Comparison of ENCODE assay signal across 26 mouse cellular contexts in genomic region chr4:32209995-32210394, GRCm38 (mm10). TPM values are rescaled to one million over a fixed set of nuclear protein-coding genes. Genes with fewer than 3 reads are reported as not detected.
DNase-seq lines count a peak whose midpoint lies in the region; ATAC-seq and TF ChIP-seq lines count a peak whose summit lies in the region.
"Had no signal": no experiment of that assay in that cellular context is flagged by ENCODE, and none has a peak within 500 bp of the region (broad histone marks: within the 10 kb centered on the region; RNA-seq: fewer than 3 reads in every experiment).

No protein-coding gene starts in this region.

- DNase-seq in forebrain, postnatal 0 days, result no peak
- no peak for DNase-seq in midbrain, embryonic 11.5 days (ENCODE audit: low spot score, missing footprints)
- no peak for DNase-seq in MEL (ENCODE audit: low read depth, low spot score)
- no peak for DNase-seq in frontal cortex, adult 2 months (ENCODE audit: extremely low spot score in 1 of 2, low spot score in 1 of 2)
- DNase-seq: adrenal gland, adult 8-10 months; adrenal gland, postnatal 25 days; cerebellum, adult 11-12 months; cerebellum, adult 8-10 months; cerebellum, postnatal 10 days; cerebellum, postnatal 36 days; embryo, embryonic 11 days; gastrocnemius, postnatal 10 days; gastrocnemius, postnatal 36 days; heart, postnatal 10 days; heart, postnatal 36 days had no signal

- TF ChIP-seq RAD21 in MEL (IDR thresholded peaks at IDR 0.05; ENCODE audit: low read depth, low read length), result no peak

- H3K4me3 ChIP-seq in forebrain, postnatal 0 days (ENCODE audit: low read depth, low read length), result no peak overlapping the region
- no peak overlapping the region for H3K4me3 ChIP-seq in forebrain, embryonic 12.5 days (replicated peaks)
- H3K4me3 ChIP-seq in midbrain, embryonic 15.5 days, result no peak overlapping the region
- H3K4me3 ChIP-seq in midbrain, embryonic 11.5 days (ENCODE audit: low read depth, low read length), result no peak overlapping the region
- H3K4me3 ChIP-seq in MEL (ENCODE audit: control insufficient read depth in 1 of 2, insufficient read depth in 1 of 2, low read depth in 2 of 2, low read length in 2 of 2), result no peak overlapping the region
- H3K4me3 ChIP-seq: embryonic facial prominence, embryonic 10.5 days; embryonic facial prominence, embryonic 13.5 days; erythroblast, embryonic 14.5 days; heart, embryonic 12.5 days; heart, embryonic 15.5 days; hindbrain, embryonic 15.5 days had no signal

- TF ChIP-seq CTCF in forebrain, postnatal 0 days (IDR thresholded peaks at IDR 0.05; ENCODE audit: low read depth), result no peak
- TF ChIP-seq CTCF in MEL (IDR thresholded peaks at IDR 0.05 in 2 of 3, conservative IDR thresholded peaks at IDR 0.05 in 1 of 3; ENCODE audit: control insufficient read depth in 1 of 3, insufficient read depth in 1 of 3, low read depth in 2 of 3, low read length in 3 of 3, poor library complexity in 1 of 3, severe bottlenecking in 1 of 3), result no peak

- H3K27me3 ChIP-seq in forebrain, postnatal 0 days (ENCODE audit: insufficient read depth, low read length), result no peaks in the 10 kb centered on the region
- H3K27me3 ChIP-seq in forebrain, embryonic 12.5 days, result no peaks in the 10 kb centered on the region
- H3K27me3 ChIP-seq in midbrain, embryonic 15.5 days (replicated peaks), result no peaks in the 10 kb centered on the region
- H3K27me3 ChIP-seq in midbrain, embryonic 11.5 days (ENCODE audit: control insufficient read depth, insufficient read depth, low read length), result no peaks in the 10 kb centered on the region
- H3K27me3 ChIP-seq in MEL (ENCODE audit: control insufficient read depth in 1 of 2, insufficient read depth in 2 of 2, low read length in 2 of 2), result peaks cover 2 to 4% of the 10 kb centered on the region in 2 experiments
- H3K27me3 ChIP-seq: embryonic facial prominence, embryonic 13.5 days; heart, embryonic 12.5 days; heart, embryonic 15.5 days; hindbrain, embryonic 15.5 days had no signal

- WGBS in forebrain, postnatal 0 days, result 95% methylated on average over 2 of the region's 2 CpGs
- WGBS in forebrain, embryonic 12.5 days, result 91% methylated on average over 2 of the region's 2 CpGs
- WGBS in midbrain, embryonic 15.5 days, result 87% methylated on average over 2 of the region's 2 CpGs
- 83% methylated on average over 2 of the region's 2 CpGs for WGBS in midbrain, embryonic 11.5 days

- no peaks in the 10 kb centered on the region for H3K36me3 ChIP-seq in forebrain, postnatal 0 days (ENCODE audit: insufficient read depth)
- H3K36me3 ChIP-seq in forebrain, embryonic 12.5 days (replicated peaks), result no peaks in the 10 kb centered on the region
- no peaks in the 10 kb centered on the region for H3K36me3 ChIP-seq in midbrain, embryonic 15.5 days (replicated peaks)
- no peaks in the 10 kb centered on the region for H3K36me3 ChIP-seq in midbrain, embryonic 11.5 days (ENCODE audit: control insufficient read depth, insufficient read depth, low read length)
- peaks cover 0 to 20% of the 10 kb centered on the region in 2 experiments; a peak in 2 of 4 replicates for H3K36me3 ChIP-seq in MEL (ENCODE audit: control insufficient read depth in 1 of 2, insufficient read depth in 2 of 2, low read length in 2 of 2)
- H3K36me3 ChIP-seq: embryonic facial prominence, embryonic 10.5 days; embryonic facial prominence, embryonic 13.5 days; heart, embryonic 12.5 days; heart, embryonic 15.5 days; hindbrain, embryonic 15.5 days had no signal

- H3K4me2 ChIP-seq in forebrain, postnatal 0 days (ENCODE audit: low read depth), result no peak overlapping the region
- no peak overlapping the region for H3K4me2 ChIP-seq in forebrain, embryonic 12.5 days
- no peak overlapping the region for H3K4me2 ChIP-seq in midbrain, embryonic 15.5 days
- H3K4me2 ChIP-seq in midbrain, embryonic 11.5 days, result no peak overlapping the region
- H3K4me2 ChIP-seq: embryonic facial prominence, embryonic 13.5 days; heart, embryonic 12.5 days; heart, embryonic 15.5 days; hindbrain, embryonic 15.5 days had no signal

- no peaks in the 10 kb centered on the region for H3K9me3 ChIP-seq in forebrain, postnatal 0 days (ENCODE audit: low read length)
- no peaks in the 10 kb centered on the region for H3K9me3 ChIP-seq in forebrain, embryonic 12.5 days
- no peaks in the 10 kb centered on the region for H3K9me3 ChIP-seq in midbrain, embryonic 15.5 days
- H3K9me3 ChIP-seq in midbrain, embryonic 11.5 days (ENCODE audit: control insufficient read depth, low read length), result no peaks in the 10 kb centered on the region
- no peaks in the 10 kb centered on the region for H3K9me3 ChIP-seq in MEL (replicated peaks; ENCODE audit: insufficient read depth, low read length)
- H3K9me3 ChIP-seq: embryonic facial prominence, embryonic 10.5 days; embryonic facial prominence, embryonic 13.5 days; heart, embryonic 12.5 days; heart, embryonic 15.5 days; hindbrain, embryonic 15.5 days had no signal

- peak overlapping the region; percentile 55; the same call in 1 of the 2 replicates for H3K27ac ChIP-seq in forebrain, postnatal 0 days (ENCODE audit: low read depth, low read length)
- no peak overlapping the region for H3K27ac ChIP-seq in forebrain, embryonic 12.5 days
- 0 out of 2 replicates have a peak overlapping the region, but pooled peaks have one; percentile 15 for H3K27ac ChIP-seq in midbrain, embryonic 15.5 days
- H3K27ac ChIP-seq in midbrain, embryonic 11.5 days (ENCODE audit: low read depth, low read length), result no peak overlapping the region
- H3K27ac ChIP-seq in MEL (ENCODE audit: control insufficient read depth, low read depth, low read length), result no peak overlapping the region
- H3K27ac ChIP-seq: embryonic facial prominence, embryonic 13.5 days; heart, embryonic 15.5 days had no signal

- TF ChIP-seq EP300 in MEL (IDR thresholded peaks at IDR 0.05; ENCODE audit: low read depth in 1 of 2, low read length in 2 of 2), result peak in 1 of 2 experiments; percentile 43; a peak in 1 of 4 replicates

- peaks cover 7% of the 10 kb centered on the region for H3K4me1 ChIP-seq in forebrain, postnatal 0 days (ENCODE audit: insufficient read depth)
- peaks cover 6% of the 10 kb centered on the region; the same call in 1 of the 2 replicates for H3K4me1 ChIP-seq in forebrain, embryonic 12.5 days
- H3K4me1 ChIP-seq in midbrain, embryonic 15.5 days, result peaks cover 10% of the 10 kb centered on the region; the same call in 1 of the 2 replicates
- H3K4me1 ChIP-seq in midbrain, embryonic 11.5 days (ENCODE audit: control insufficient read depth, insufficient read depth, low read length), result no peaks in the 10 kb centered on the region
- H3K4me1 ChIP-seq in MEL (ENCODE audit: control insufficient read depth in 1 of 2, insufficient read depth in 2 of 2, low read length in 2 of 2), result peaks cover 0 to 22% of the 10 kb centered on the region in 2 experiments
- H3K4me1 ChIP-seq: embryonic facial prominence, embryonic 10.5 days had no signal

- no peak overlapping the region for H3K9ac ChIP-seq in forebrain, postnatal 0 days
- no peak overlapping the region for H3K9ac ChIP-seq in forebrain, embryonic 12.5 days
- no peak overlapping the region for H3K9ac ChIP-seq in midbrain, embryonic 15.5 days
- no peak overlapping the region for H3K9ac ChIP-seq in midbrain, embryonic 11.5 days (ENCODE audit: low read length)
- H3K9ac ChIP-seq in MEL (ENCODE audit: control insufficient read depth, low read depth, low read length, poor library complexity, severe bottlenecking), result no peak overlapping the region
- H3K9ac ChIP-seq: embryonic facial prominence, embryonic 13.5 days; heart, embryonic 12.5 days; heart, embryonic 15.5 days; hindbrain, embryonic 15.5 days had no signal

- ATAC-seq in forebrain, postnatal 0 days, result no peak
- no peak for ATAC-seq in forebrain, embryonic 12.5 days (ENCODE audit: low FRiP score)
- ATAC-seq in midbrain, embryonic 15.5 days (replicated peaks), result no peak
- ATAC-seq in midbrain, embryonic 11.5 days (ENCODE audit: low FRiP score), result no peak
- ATAC-seq: activated CD4-positive, CD25-positive, alpha-beta regulatory T cell, adult 4 months; CD4-positive, CD25-positive, alpha-beta regulatory T cell, adult 4 months; intestine, postnatal 0 days had no signal

- no peaks in the 10 kb centered on the region for H3K79me2 ChIP-seq in MEL (ENCODE audit: control insufficient read depth, insufficient read depth, low read length, poor library complexity)

- no peak for TF ChIP-seq POLR2A in MEL (IDR thresholded peaks at IDR 0.05; ENCODE audit: control insufficient read depth in 1 of 2, insufficient read depth in 1 of 2, low read depth in 1 of 2, low read length in 2 of 2, poor library complexity in 1 of 2)

TF ChIP-seq in MEL, 35 proteins besides CTCF, POLR2A, EP300 and RAD21:
- TF ChIP-seq JUND (IDR thresholded peaks at IDR 0.05; ENCODE audit: low read depth, low read length) (no peak), E2F4 (IDR thresholded peaks at IDR 0.05; ENCODE audit: borderline replicate concordance, low read depth, low read length) (no peak), ZNF384 (IDR thresholded peaks at IDR 0.05; ENCODE audit: low read depth, low read length) (peak; percentile 87), POLR2AphosphoS5 (IDR thresholded peaks at IDR 0.05; ENCODE audit: borderline replicate concordance, low read depth, low read length) (no peak), TAL1 (IDR thresholded peaks at IDR 0.05; ENCODE audit: low read length) (no peak), CHD2 (IDR thresholded peaks at IDR 0.05; ENCODE audit: low read length) (no peak), POLR2AphosphoS2 (IDR thresholded peaks at IDR 0.05; ENCODE audit: low read length) (no peak), TCF12 (IDR thresholded peaks at IDR 0.05; ENCODE audit: low read depth, low read length) (peak; percentile 50), GATA1 (IDR thresholded peaks at IDR 0.05; ENCODE audit: low read depth, low read length) (peak; percentile 62), RCOR1 (IDR thresholded peaks at IDR 0.05; ENCODE audit: low read depth, low read length) (no peak)

RNA-seq across cellular contexts. Expression of gene Bach2, which starts 28.6 kb away (rescaled TPM):
- total RNA-seq in forebrain, postnatal 0 days (2014; rRNA removed), result 16.2 and 19.0 TPM in 2 replicates
- polyA plus RNA-seq in forebrain, postnatal 0 days (2015; fragmentation: Nextera tagmentation; extraction: Ambion mirVana), result 9.1 and 16.0 TPM in 2 replicates
- 22.3 and 27.7 TPM in 2 replicates for polyA plus RNA-seq in forebrain, embryonic 12.5 days (2016; fragmentation: Nextera tagmentation; extraction: Ambion mirVana)
- polyA plus RNA-seq in midbrain, embryonic 15.5 days (2015; fragmentation: Nextera tagmentation; extraction: Ambion mirVana), result 22.3 and 25.3 TPM in 2 replicates
- polyA plus RNA-seq in midbrain, embryonic 11.5 days (2014; fragmentation: Nextera tagmentation; extraction: Ambion mirVana), result 11.2 and 13.2 TPM in 2 replicates
- not detected in 2 replicates for total RNA-seq in MEL (2012; rRNA removed)
- polyA plus RNA-seq in MEL (2012; ENCODE audit: insufficient read depth in 1 of 2, insufficient read length in 2 of 2, low read depth in 1 of 2, low replicate concordance in 2 of 2, missing spikeins in 1 of 2), result under 1 TPM in 1 of 2 experiments, not detected in 1; 0.04 TPM
- polyA plus RNA-seq in frontal cortex, adult 2 months (2012; rRNA removed), result 4.8 and 6.2 TPM in 2 replicates

Comparison
In these comparisons a context has a peak if more than half of its experiments do, and no peak if none do; other contexts are left out.
1. H3K27ac ChIP-seq: peak in forebrain, postnatal 0 days (single experiment) and midbrain, embryonic 15.5 days (single experiment); none in forebrain, embryonic 12.5 days (single experiment), midbrain, embryonic 11.5 days (single experiment) and MEL (single experiment).